Mouse (Mus musculus) kidney, adult 8-10 months (tissue): ENCODE data around the gene Nup93.
A peak's percentile ranks its signal among the peaks of the same experiment; 100 is the strongest.
"Not testable (repeated sequence)": the region's sequence is repeated elsewhere in the genome, so short reads cannot be mapped to it uniquely, and the experiment has no call there.

ENCODE experiments used
- DNase-seq, 2 experiments: peaks; one replicate each; pipeline ENCODE4 v3.0.0; 2022

Gene Nup93

GRCm38 (mm10) chr8:94214252-94215173, at the start of gene Nup93:
Gene Nup93 (plus strand): TSS chr8:94214564.
- DNase-seq: peak; percentile 99 to 100

- DNase-seq: not testable (repeated sequence)
These were observed 48.6 kb upstream of the Nup93 start for GRCm38 (mm10) chr8:94165772-94166171.

GRCm38 (mm10) chr8:94167244-94167643, 47.1 kb upstream of the Nup93 start:
- peak; percentile 71 to 93 for DNase-seq

GRCm38 (mm10) chr8:94169547-94169946, 44.8 kb upstream of the Nup93 start:
- DNase-seq: no peak

GRCm38 (mm10) chr8:94171321-94171755, 43.0 kb upstream of the Nup93 start:
- DNase-seq: peak in 1 of 2 experiments; percentile 43

GRCm38 (mm10) chr8:94172075-94172808, 42.1 kb upstream of the Nup93 start, which contains the start of gene Mt2:
Gene Mt2 (plus strand): TSS chr8:94172664.
- peak; percentile 60 to 69 for DNase-seq

- no peak for DNase-seq
These were observed 41.3 kb upstream of the Nup93 start for GRCm38 (mm10) chr8:94172809-94173732.

GRCm38 (mm10) chr8:94173848-94174403, 40.4 kb upstream of the Nup93 start:
- DNase-seq: no peak

- DNase-seq: no peak
These were observed 39.6 kb upstream of the Nup93 start for GRCm38 (mm10) chr8:94174619-94175213.

- DNase-seq: no peak
These were observed 36.5 kb upstream of the Nup93 start for GRCm38 (mm10) chr8:94177716-94178390.

GRCm38 (mm10) chr8:94178857-94179712, 35.3 kb upstream of the Nup93 start, which contains the start of gene Mt1:
Gene Mt1 (plus strand): TSS chr8:94179082.
- peak; percentile 87 to 89 for DNase-seq

GRCm38 (mm10) chr8:94179713-94180560, 34.4 kb upstream of the Nup93 start:
- DNase-seq: peak in 1 of 2 experiments; percentile 30

GRCm38 (mm10) chr8:94180561-94180908, 33.8 kb upstream of the Nup93 start:
- no peak for DNase-seq

GRCm38 (mm10) chr8:94182055-94182929, 32.1 kb upstream of the Nup93 start:
- no peak for DNase-seq

- peak; percentile 81 to 85 for DNase-seq
These were observed 31.2 kb upstream of the Nup93 start for GRCm38 (mm10) chr8:94183117-94183516.

- no peak for DNase-seq
These were observed 30.0 kb upstream of the Nup93 start for GRCm38 (mm10) chr8:94184357-94184843.

- DNase-seq: no peak
These were observed 28.6 kb upstream of the Nup93 start for GRCm38 (mm10) chr8:94185791-94186190.

- DNase-seq: peak; percentile 75 to 87
These were observed 27.8 kb upstream of the Nup93 start for GRCm38 (mm10) chr8:94186542-94186941.
